In the genomic region with DNA sequence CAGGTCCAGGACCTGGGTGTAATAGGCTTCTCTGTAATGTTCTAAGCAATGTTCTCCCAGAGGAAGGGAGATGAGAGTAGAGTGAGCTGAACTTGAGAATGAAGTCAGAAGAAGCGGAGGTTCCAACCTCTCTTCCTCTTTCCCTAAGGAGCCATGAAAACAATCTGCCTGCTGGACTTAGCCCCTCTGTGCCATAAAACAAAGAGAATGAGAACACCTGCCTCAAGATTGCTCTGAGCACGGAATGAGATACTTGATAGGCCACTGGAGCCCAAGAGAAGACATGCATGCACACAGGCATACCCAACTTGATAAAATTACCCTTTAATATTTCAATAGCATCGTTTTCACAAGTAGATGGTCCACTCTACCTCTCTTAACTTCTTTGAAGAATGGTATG, we compare ENCODE assay signal across 28 mouse cellular contexts.
"Had no signal": no experiment of that assay in that cellular context is flagged by ENCODE, and none has a peak within 500 bp of the region (broad histone marks: within the 10 kb centered on the region; RNA-seq: fewer than 3 reads in every experiment).

No protein-coding gene starts in this region.

- ATAC-seq: forebrain, embryonic 14.5 days; forebrain, embryonic 15.5 days; forebrain, embryonic 16.5 days; forebrain, postnatal 0 days had no signal

- DNase-seq: cerebellum, adult 2 months; cerebellum, adult 8-10 months; cerebellum, adult 9-10 months; cerebellum, adult 9-11 months; cerebellum, postnatal 10 days; cerebellum, postnatal 14 days; cerebellum, postnatal 25 days; cerebellum, postnatal 36 days; embryo, embryonic 11 days; forebrain, postnatal 0 days; gastrocnemius, adult 2 months; gastrocnemius, postnatal 10 days; gastrocnemius, postnatal 14 days; gastrocnemius, postnatal 25 days; gastrocnemius, postnatal 36 days; heart, adult 11 months; heart, adult 18-20 months; heart, adult 2 months had no signal

- H3K36me3 ChIP-seq: embryonic facial prominence, embryonic 10.5 days; embryonic facial prominence, embryonic 12.5 days; embryonic facial prominence, embryonic 13.5 days; embryonic facial prominence, embryonic 15.5 days; forebrain, embryonic 10.5 days; forebrain, embryonic 12.5 days; forebrain, embryonic 15.5 days had no signal

- H3K4me1 ChIP-seq: embryonic facial prominence, embryonic 12.5 days; forebrain, embryonic 12.5 days; forebrain, embryonic 15.5 days had no signal

- H3K27me3 ChIP-seq: embryonic facial prominence, embryonic 12.5 days; embryonic facial prominence, embryonic 13.5 days; embryonic facial prominence, embryonic 15.5 days; forebrain, embryonic 15.5 days had no signal

- H3K4me2 ChIP-seq: embryonic facial prominence, embryonic 12.5 days; embryonic facial prominence, embryonic 13.5 days; embryonic facial prominence, embryonic 15.5 days; forebrain, embryonic 12.5 days; forebrain, embryonic 15.5 days had no signal

- H3K27ac ChIP-seq: embryonic facial prominence, embryonic 10.5 days; embryonic facial prominence, embryonic 12.5 days; embryonic facial prominence, embryonic 13.5 days; embryonic facial prominence, embryonic 15.5 days; forebrain, embryonic 10.5 days; forebrain, embryonic 12.5 days; forebrain, embryonic 15.5 days; gastrocnemius, adult 2 months; heart, adult 2 months had no signal

- H3K4me3 ChIP-seq: embryonic facial prominence, embryonic 10.5 days; embryonic facial prominence, embryonic 12.5 days; embryonic facial prominence, embryonic 13.5 days; embryonic facial prominence, embryonic 15.5 days; erythroblast, embryonic 14.5 days; forebrain, embryonic 10.5 days; forebrain, embryonic 12.5 days; forebrain, embryonic 15.5 days; gastrocnemius, adult 2 months; heart, adult 2 months had no signal

- H3K9me3 ChIP-seq: embryonic facial prominence, embryonic 10.5 days; embryonic facial prominence, embryonic 12.5 days; embryonic facial prominence, embryonic 13.5 days; embryonic facial prominence, embryonic 15.5 days; forebrain, embryonic 10.5 days; forebrain, embryonic 12.5 days; forebrain, embryonic 15.5 days had no signal

- H3K9ac ChIP-seq: embryonic facial prominence, embryonic 12.5 days; embryonic facial prominence, embryonic 13.5 days; embryonic facial prominence, embryonic 15.5 days; forebrain, embryonic 12.5 days; forebrain, embryonic 15.5 days; forebrain, postnatal 0 days had no signal
